Mouse (Mus musculus) lung, adult 10 weeks (tissue): ENCODE data around the gene Atp11a. TPM values are rescaled to one million over a fixed set of nuclear protein-coding genes. Genes with fewer than 3 reads are reported as not detected.

Experiments
- polyA plus RNA-seq: library from polyadenylated mRNA; stranded (reverse); fragments of 350-450 nt; fragmentation: Illumina TruSeq; extraction: RNeasy Lipid Tissue Mini Kit (QIAGEN cat#74804); gene quantifications from one replicate; pipeline ENCODE4 v1.2.3, GENCODE M21; 2014; ENCODE audit warnings: low read depth, low replicate concordance; ENCODE audit not compliant: insufficient read depth

Atp11a gene
- polyA plus RNA-seq, result 48.7 TPM

DNA sequence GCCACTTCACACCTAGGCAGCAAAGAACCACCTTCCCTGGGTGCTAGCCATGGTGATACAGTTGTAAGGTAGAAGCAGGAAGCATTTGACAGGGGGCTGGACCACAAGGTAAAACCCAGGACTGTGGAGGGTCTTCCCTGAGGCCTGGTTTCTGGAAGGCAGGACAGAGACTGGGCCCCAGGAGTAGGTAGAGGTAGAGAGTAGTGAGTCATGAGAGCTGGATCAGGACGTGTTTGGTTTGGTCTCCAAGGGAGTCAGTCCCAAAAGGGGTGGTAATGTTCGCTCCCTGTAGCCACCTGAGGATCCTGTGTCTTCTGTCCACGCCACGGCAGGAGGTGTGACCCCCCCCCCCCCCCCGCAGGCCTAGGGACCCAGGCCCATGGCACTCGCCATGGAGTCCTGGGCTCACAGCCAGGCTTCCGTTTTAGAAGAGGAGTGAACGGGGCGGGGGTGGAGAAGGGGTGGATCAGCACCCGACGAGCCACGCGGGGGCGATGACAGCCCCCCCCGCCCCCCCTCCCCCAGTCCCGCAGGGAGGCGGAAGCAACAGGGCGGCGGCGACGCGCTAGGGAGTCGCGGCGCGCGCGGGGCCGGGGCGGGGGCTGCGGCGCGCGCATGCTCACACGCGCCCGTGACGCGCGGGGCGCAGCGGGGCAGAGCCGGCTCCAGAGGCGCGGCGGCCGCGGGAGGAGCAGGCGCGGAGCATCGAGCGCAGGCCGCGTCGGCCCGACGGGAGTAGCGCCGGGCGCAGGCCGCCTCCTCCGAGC is at the start of gene Atp11a:
Atp11a (plus strand) TSS at position 624 of the 767 bp plus-strand sequence.

DNA sequence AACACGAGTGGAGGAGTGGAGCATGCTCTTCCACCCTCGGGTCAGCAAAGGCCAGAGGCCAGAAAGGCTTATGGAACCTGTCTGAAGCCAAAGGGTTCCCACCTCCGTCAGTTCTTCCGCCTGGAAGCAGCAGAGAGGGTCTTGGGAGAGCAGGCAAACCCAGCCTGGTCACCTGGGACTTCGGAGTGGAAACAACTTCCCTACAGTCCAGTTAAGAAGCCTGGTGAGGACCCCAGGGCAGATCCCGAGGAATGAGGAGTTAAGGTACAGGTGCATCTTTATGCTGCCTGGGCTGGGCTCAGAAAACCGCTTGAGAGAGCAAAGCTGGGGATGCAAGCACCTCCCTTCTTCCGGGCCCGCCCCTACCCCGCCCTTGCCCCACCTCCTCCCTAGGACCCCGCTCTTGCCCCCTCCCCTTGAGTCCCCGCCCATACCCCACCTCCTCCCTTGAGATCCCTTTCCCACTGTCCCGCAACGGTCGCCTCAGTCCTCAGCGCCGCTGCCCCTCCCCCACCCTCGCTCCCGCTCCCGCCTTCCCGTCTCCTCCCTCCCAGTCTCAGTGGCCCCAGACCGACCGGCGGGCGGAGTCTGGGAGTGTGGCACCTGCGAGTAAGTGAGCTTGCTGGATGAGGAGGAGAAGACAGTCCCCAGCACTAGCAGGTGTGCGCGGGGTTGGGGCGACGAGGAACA is 116.7 kb downstream of the Atp11a start, which contains the start of gene Mcf2l:
Mcf2l (plus strand) TSS at position 450 of the 690 bp plus-strand sequence.

Other genes with a start within 250 kb of the Atp11a start
- not detected for gene Spaca7, start 184.0 kb upstream of the Atp11a start, polyA plus RNA-seq
- gene Tubgcp3, start 84.8 kb upstream of the Atp11a start, polyA plus RNA-seq, result 18.0 TPM
- gene Mcf2l, start 116.8 kb downstream of the Atp11a start, polyA plus RNA-seq, result 25.5 TPM